Mouse (Mus musculus) hindbrain, embryonic 15.5 days (tissue): ENCODE data around the gene Ift20. TPM values are rescaled to one million over a fixed set of nuclear protein-coding genes. Genes with fewer than 3 reads are reported as not detected.

Experiments
- ATAC-seq: fragments of 200-750 bp; cut with Nextera tagmentation; 2 replicates; pipeline ENCODE4 v1.8.0; 2017; ENCODE audit warnings: low read depth, moderate number of reproducible peaks, moderate TSS enrichment; ENCODE audit not compliant: low FRiP score
- H3K27ac ChIP-seq: fragments of 300-500 bp; sonication (generic); replicated peaks from 2 replicates; pipeline ENCODE4 v1.5.1; 2015; ENCODE audit warnings: mild to moderate bottlenecking, inconsistent platforms
- H3K27me3 ChIP-seq: fragments of 300-500 bp; sonication (generic); 2 replicates; pipeline ENCODE4 v1.6.1; 2015; ENCODE audit warnings: control low read depth, inconsistent platforms
- H3K36me3 ChIP-seq: fragments of 300-500 bp; sonication (generic); 2 replicates; pipeline ENCODE4 v1.6.1; 2015; ENCODE audit warnings: control low read depth, inconsistent platforms
- H3K4me1 ChIP-seq: fragments of 300-500 bp; sonication (generic); replicated peaks from 2 replicates; pipeline ENCODE4 v1.6.1; 2015; ENCODE audit warnings: control low read depth, inconsistent platforms
- H3K4me2 ChIP-seq: fragments of 300-500 bp; sonication (generic); 2 replicates; pipeline ENCODE4 v1.6.1; 2015; ENCODE audit warnings: moderate library complexity, mild to moderate bottlenecking, inconsistent platforms
- H3K4me3 ChIP-seq: fragments of 300-500 bp; sonication (generic); 2 replicates; pipeline ENCODE4 v1.5.1; 2015; ENCODE audit warnings: mild to moderate bottlenecking, inconsistent platforms
- H3K9ac ChIP-seq: fragments of 300-500 bp; sonication (generic); 2 replicates; pipeline ENCODE4 v1.6.1; 2015; ENCODE audit warnings: inconsistent platforms
- H3K9me3 ChIP-seq: fragments of 300-500 bp; sonication (generic); 2 replicates; pipeline ENCODE4 v1.6.1; 2016; ENCODE audit warnings: control low read depth, inconsistent platforms
- WGBS: fragments of 180-500 bp; shearing (Covaris S2); methylation state at CpG from one replicate; pipeline ENCODE4 v1.1.7; 2015; 5-methylcytosine and 5-hydroxymethylcytosine counted together
- polyA plus RNA-seq: library from polyadenylated mRNA; unstranded; fragments of >200 nt; fragmentation: Nextera tagmentation; extraction: Ambion mirVana; gene quantifications from 2 replicates; pipeline ENCODE4 v1.2.1, GENCODE M21; 2015

Ift20 gene
- 121 and 125 TPM in 2 replicates for polyA plus RNA-seq

GRCm38 (mm10) chr11:78536080-78536689 is at the start of gene Ift20, which contains the start of gene Tnfaip1:
Gene Ift20 (plus strand): TSS chr11:78536361.
Gene Tnfaip1 (minus strand): TSS chr11:78536332.
- Histone ChIP-seq H3K4me2 (peak within 1 kb of the TSS; percentile 74), H3K4me1 (peaks cover 32% of the 10 kb centered on the region), H3K27me3 (no peaks in the 10 kb centered on the region), H3K9me3 (no peaks in the 10 kb centered on the region), H3K27ac (peak within 1 kb of the TSS; percentile 92), H3K36me3 (peaks cover 27% of the 10 kb centered on the region), H3K9ac (peak within 1 kb of the TSS; percentile 80), H3K4me3 (peak within 1 kb of the TSS; percentile 54)
- ATAC-seq: peak; percentile 98
- under 1% methylated on average over 52 of the region's 52 CpGs for WGBS

- 2% methylated on average over 8 of the region's 8 CpGs for WGBS
- peaks cover 14% of the 10 kb centered on the region for H3K4me1 ChIP-seq
- no peaks in the 10 kb centered on the region for H3K27me3 ChIP-seq
- H3K9me3 ChIP-seq: no peaks in the 10 kb centered on the region
- H3K4me3 ChIP-seq: no peak overlapping the region
- no peak overlapping the region for H3K4me2 ChIP-seq
- no peak overlapping the region for H3K27ac ChIP-seq
- ATAC-seq: no peak
- H3K36me3 ChIP-seq: peaks cover 30% of the 10 kb centered on the region
- no peak overlapping the region for H3K9ac ChIP-seq
Measured at GRCm38 (mm10) chr11:78488168-78488567, 48.0 kb upstream of the Ift20 start.

GRCm38 (mm10) chr11:78490781-78491241 is 45.4 kb upstream of the Ift20 start:
- Histone ChIP-seq H3K36me3 (peaks cover 22% of the 10 kb centered on the region), H3K4me3 (peak overlapping the region; percentile 21), H3K27ac (no peak overlapping the region; the same call in 1 of the 2 replicates), H3K9ac (no peak overlapping the region), H3K9me3 (no peaks in the 10 kb centered on the region), H3K27me3 (no peaks in the 10 kb centered on the region), H3K4me2 (peak overlapping the region; percentile 53), H3K4me1 (peaks cover 29% of the 10 kb centered on the region)
- 6% methylated on average over 48 of the region's 48 CpGs for WGBS
- peak; percentile 83 for ATAC-seq

- Histone ChIP-seq H3K27ac (no peak overlapping the region), H3K4me3 (peak overlapping the region; percentile 85), H3K4me1 (peaks cover 42% of the 10 kb centered on the region), H3K36me3 (no peaks in the 10 kb centered on the region), H3K9me3 (no peaks in the 10 kb centered on the region), H3K27me3 (0 out of 2 replicates have a peak, but pooled peaks cover 6% of the 10 kb centered on the region), H3K4me2 (peak overlapping the region; percentile 81), H3K9ac (peak overlapping the region; percentile 92)
- ATAC-seq: no peak
- 6% methylated on average over 6 of the region's 6 CpGs for WGBS
Measured at GRCm38 (mm10) chr11:78495904-78496303, 40.3 kb upstream of the Ift20 start.

- Histone ChIP-seq H3K27ac (peak overlapping the region; percentile 96), H3K4me3 (peak overlapping the region; percentile 85), H3K36me3 (no peaks in the 10 kb centered on the region), H3K9ac (peak overlapping the region; percentile 92), H3K4me2 (peak overlapping the region; percentile 81), H3K27me3 (0 out of 2 replicates have a peak, but pooled peaks cover 8% of the 10 kb centered on the region), H3K4me1 (peaks cover 36% of the 10 kb centered on the region), H3K9me3 (no peaks in the 10 kb centered on the region)
- WGBS: under 1% methylated on average over 44 of the region's 44 CpGs
- peak; percentile 83 for ATAC-seq
Measured at GRCm38 (mm10) chr11:78497071-78497541, 39.1 kb upstream of the Ift20 start.

- H3K4me3 ChIP-seq: peak within 1 kb of the TSS; percentile 85
- no peaks in the 10 kb centered on the region for H3K36me3 ChIP-seq
- peak within 1 kb of the TSS; percentile 96 for H3K27ac ChIP-seq
- peak within 1 kb of the TSS; percentile 92 for H3K9ac ChIP-seq
- peaks cover 36% of the 10 kb centered on the region for H3K4me1 ChIP-seq
- 0 out of 2 replicates have a peak, but pooled peaks cover 8% of the 10 kb centered on the region for H3K27me3 ChIP-seq
- 3% methylated on average over 36 of the region's 36 CpGs for WGBS
- peak; percentile 96 for ATAC-seq
- no peaks in the 10 kb centered on the region for H3K9me3 ChIP-seq
- H3K4me2 ChIP-seq: peak within 1 kb of the TSS; percentile 81
Measured at GRCm38 (mm10) chr11:78497544-78498522, 38.3 kb upstream of the Ift20 start, which contains the start of gene Sarm1. Gene Sarm1 (minus strand): TSS chr11:78497754.

- peak within 1 kb of the TSS; percentile 53 for H3K9ac ChIP-seq
- H3K4me2 ChIP-seq: peak within 1 kb of the TSS; percentile 81
- peak within 1 kb of the TSS; percentile 96 for H3K27ac ChIP-seq
- H3K27me3 ChIP-seq: 0 out of 2 replicates have a peak, but pooled peaks cover 8% of the 10 kb centered on the region
- no peak for ATAC-seq
- peaks cover 36% of the 10 kb centered on the region for H3K4me1 ChIP-seq
- peak within 1 kb of the TSS; percentile 85 for H3K4me3 ChIP-seq
- H3K36me3 ChIP-seq: no peaks in the 10 kb centered on the region
- WGBS: 59% methylated on average over 7 of the region's 7 CpGs
- H3K9me3 ChIP-seq: no peaks in the 10 kb centered on the region
Measured at GRCm38 (mm10) chr11:78499004-78499403, 37.2 kb upstream of the Ift20 start, which contains the start of gene Vtn. Gene Vtn (plus strand): TSS chr11:78499091.

- H3K4me1 ChIP-seq: peaks cover 30% of the 10 kb centered on the region
- no peak overlapping the region for H3K9ac ChIP-seq
- H3K4me2 ChIP-seq: no peak overlapping the region
- no peak for ATAC-seq
- no peak overlapping the region for H3K27ac ChIP-seq
- no peaks in the 10 kb centered on the region for H3K36me3 ChIP-seq
- H3K4me3 ChIP-seq: peak overlapping the region; percentile 3; the same call in 1 of the 2 replicates
- no peaks in the 10 kb centered on the region for H3K9me3 ChIP-seq
- H3K27me3 ChIP-seq: 0 out of 2 replicates have a peak, but pooled peaks cover 8% of the 10 kb centered on the region
- 51% methylated on average over 16 of the region's 16 CpGs for WGBS
Measured at GRCm38 (mm10) chr11:78499543-78499942, 36.6 kb upstream of the Ift20 start.

GRCm38 (mm10) chr11:78500623-78501202 is 35.4 kb upstream of the Ift20 start:
- no peaks in the 10 kb centered on the region for H3K36me3 ChIP-seq

GRCm38 (mm10) chr11:78501529-78501928 is 34.6 kb upstream of the Ift20 start:
- Histone ChIP-seq H3K27ac (no peak overlapping the region), H3K9me3 (no peaks in the 10 kb centered on the region), H3K9ac (no peak overlapping the region), H3K36me3 (peaks cover 4% of the 10 kb centered on the region; the same call in 1 of the 2 replicates), H3K4me2 (no peak overlapping the region), H3K27me3 (0 out of 2 replicates have a peak, but pooled peaks cover 8% of the 10 kb centered on the region), H3K4me3 (no peak overlapping the region), H3K4me1 (peaks cover 13% of the 10 kb centered on the region)
- WGBS: 83% methylated on average over 20 of the region's 20 CpGs
- no peak for ATAC-seq

More at GRCm38 (mm10) chr11:78500623-78501202, 35.4 kb upstream of the Ift20 start:
- Histone ChIP-seq H3K9ac (no peak overlapping the region), H3K4me1 (peaks cover 22% of the 10 kb centered on the region), H3K4me2 (peak overlapping the region; percentile 7; the same call in 1 of the 2 replicates), H3K4me3 (peak overlapping the region; percentile 3), H3K27me3 (0 out of 2 replicates have a peak, but pooled peaks cover 8% of the 10 kb centered on the region), H3K9me3 (no peaks in the 10 kb centered on the region), H3K27ac (no peak overlapping the region)
- ATAC-seq: no peak
- WGBS: 82% methylated on average over 9 of the region's 9 CpGs
